Mouse (Mus musculus) c-Kit-positive CD71-negative TER-119-negative erythroid progenitor cells, embryonic 14.5 days (primary cell): ENCODE results near the gene Tmem202.

ENCODE experiments used
- DNase-seq: peaks from one replicate; pipeline ENCODE4 v3.0.0-alpha.2; 2013; ENCODE audit warnings: low read depth

The Tmem202 gene

DNA sequence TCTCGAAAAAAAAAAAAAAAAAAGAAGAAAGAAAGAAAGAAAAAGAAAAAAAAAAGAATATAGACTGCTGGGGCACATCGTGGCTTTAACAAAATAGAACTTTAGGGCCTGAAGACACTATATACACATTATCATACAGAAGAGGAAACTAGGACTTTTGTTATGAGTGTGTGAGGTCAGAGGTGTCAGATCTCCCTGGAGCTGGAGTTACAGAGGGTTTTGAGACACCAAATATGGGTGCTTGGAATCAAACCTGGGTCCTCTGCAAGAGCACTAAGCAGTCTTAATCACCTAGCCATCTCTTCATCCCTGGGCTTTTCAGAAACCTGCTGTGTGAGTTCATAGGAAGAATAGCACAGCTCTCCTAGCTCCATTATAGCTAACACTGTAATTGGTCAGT lies 6.2 kb downstream of the Tmem202 start:
- no peak for DNase-seq

DNA sequence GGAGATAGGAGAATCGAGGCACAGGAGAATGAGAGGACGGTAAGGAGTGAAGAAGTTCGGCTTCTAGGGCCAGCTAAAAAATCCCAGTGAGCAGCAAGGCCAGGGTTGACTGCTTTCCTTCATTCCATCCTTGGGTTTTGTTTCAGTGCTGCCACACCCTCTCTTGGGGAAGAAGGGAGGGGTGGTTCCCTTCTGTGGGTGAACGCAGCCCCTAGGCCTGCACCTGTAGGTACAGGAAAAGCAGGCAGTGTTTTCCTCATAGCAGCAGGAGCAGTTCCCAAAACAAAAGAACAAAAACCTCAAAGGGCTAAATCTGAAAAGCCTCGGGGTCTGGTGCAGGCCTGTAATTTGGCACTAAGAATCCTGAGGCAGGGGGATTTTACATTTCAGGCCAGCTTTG lies 8.0 kb downstream of the Tmem202 start:
- no peak for DNase-seq

DNA sequence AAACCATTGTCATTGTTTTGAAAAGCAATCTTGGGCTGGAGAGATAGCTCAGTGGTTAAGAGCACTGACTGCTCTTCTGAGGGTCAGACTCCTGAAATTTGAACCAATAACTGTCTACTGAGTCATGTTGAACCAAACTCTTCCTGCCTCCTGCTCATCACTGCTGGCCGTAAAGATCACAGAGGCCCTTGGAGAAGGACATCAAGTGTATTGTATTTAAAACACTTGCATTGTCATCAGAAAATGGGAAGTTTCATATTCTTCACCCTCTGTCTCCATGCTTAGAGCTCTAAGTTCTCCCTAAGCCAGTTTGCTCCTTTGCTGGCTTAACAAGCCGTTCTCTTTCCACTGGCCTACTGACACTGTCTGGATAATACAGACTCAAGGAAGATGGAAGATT lies 11.4 kb downstream of the Tmem202 start:
- no peak for DNase-seq

DNA sequence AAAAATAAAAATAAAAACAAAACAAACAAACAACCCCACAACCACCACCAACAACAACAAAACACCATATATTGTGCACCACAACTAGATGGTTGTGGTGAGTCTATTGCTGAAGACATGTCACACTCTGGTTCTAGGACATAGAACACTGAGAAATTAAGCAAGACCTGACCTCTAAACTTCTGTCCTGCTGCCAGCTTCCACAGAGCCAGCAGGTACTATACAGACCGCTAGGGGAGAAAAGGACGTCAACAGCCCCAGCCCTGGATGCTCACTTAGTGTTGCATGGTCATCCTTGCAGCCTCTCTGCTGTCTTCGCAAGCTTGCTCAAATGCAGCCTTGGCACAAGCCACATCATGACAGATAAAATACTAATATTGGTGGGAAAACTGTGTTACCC lies 12.1 kb downstream of the Tmem202 start:
- no peak for DNase-seq

DNA sequence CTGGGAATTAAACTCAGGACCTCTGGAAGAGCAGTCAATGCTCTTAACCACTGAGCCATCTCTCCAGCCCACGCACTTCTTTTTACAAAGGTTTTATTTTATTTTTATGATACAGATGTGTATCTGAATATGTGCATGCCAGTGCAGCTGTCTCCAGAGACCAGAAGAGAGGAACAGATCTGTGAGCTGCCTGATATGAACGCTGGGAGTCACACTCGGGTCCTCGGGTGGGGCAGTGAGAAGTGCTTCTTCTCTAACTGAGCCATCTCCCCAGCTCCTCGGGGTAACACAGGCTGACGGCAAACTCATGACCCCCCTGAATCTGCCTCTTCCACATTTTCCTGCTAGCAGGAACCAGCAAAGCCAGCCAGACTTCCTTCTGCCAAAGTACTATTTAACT lies 12.9 kb downstream of the Tmem202 start:
- no peak for DNase-seq

DNA sequence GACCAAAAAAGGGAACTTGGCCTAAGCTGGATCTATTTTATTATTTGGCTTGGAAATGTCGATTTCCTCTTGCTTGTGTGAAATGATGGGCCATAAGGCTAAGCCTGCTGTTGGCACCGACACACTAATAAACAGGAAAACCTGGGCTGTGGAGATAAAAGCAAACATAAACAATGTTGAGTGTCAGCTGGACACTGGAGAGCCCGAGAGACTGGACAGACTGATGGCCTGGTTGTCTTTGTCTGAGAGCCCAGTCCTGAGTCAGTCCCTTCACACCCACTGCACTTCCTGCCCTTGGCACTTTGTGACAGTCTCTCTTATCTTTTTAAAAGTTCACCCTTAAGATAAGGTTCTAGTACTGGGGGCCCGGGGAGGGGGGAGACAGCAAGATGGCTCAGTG lies 16.7 kb downstream of the Tmem202 start:
- no peak for DNase-seq

DNA sequence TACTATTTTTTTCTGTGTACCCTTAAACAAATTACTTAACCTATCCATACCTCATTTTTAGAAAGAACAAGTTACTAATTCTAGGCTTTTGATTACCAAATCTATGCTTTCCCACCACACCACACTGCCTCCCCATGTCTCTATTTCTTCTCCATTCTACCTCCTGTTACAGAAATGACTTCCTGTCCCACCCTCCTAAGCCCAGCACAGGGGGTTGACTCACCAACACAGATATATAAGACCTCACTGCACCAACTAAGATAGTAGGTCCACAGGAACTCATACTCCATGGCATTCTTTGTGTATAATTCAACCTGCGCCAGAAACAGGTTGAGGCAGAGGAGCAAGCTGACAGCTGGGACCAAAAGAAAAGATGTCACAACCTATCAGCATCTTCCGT lies 20.3 kb downstream of the Tmem202 start:
- no peak for DNase-seq

DNA sequence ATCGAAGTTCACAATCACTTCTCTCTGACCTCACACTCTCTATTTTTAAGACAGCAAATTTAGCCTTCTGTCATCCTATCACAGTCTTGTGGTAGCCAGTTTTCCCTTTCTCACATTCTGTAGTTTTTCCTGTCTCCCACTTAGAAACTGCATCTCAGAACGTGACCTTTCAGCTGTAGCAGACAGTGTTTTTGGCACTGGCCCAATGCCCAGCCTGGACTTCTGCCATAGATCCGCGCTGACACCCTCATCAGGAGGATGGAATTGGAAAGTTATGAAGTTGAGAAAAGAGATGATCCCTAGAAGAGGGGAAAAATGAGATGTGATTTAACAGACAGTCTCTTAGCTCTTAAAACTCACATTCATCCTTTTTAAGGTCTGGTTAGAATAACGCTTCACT lies 20.7 kb downstream of the Tmem202 start:
- no peak for DNase-seq

DNA sequence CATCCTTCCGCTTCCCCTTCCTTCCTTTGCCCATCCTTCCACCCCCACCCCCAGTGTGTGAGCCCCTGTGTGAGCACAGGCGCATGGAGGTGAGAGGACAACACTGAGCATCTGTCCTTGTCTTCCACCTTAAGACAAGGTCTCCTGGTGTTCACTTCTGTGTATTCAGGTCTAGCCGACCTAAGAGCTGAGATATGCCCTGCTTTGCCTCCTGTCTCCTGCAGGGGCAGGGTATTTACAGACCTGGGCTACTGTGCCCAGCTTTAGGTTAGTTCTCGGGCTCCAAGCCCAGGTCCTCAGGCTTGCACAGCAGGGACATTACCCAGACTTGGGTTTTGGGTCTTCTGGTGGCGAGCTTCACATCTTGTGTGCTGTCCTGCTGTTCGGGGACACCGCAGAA lies 22.5 kb downstream of the Tmem202 start:
- no peak for DNase-seq

DNA sequence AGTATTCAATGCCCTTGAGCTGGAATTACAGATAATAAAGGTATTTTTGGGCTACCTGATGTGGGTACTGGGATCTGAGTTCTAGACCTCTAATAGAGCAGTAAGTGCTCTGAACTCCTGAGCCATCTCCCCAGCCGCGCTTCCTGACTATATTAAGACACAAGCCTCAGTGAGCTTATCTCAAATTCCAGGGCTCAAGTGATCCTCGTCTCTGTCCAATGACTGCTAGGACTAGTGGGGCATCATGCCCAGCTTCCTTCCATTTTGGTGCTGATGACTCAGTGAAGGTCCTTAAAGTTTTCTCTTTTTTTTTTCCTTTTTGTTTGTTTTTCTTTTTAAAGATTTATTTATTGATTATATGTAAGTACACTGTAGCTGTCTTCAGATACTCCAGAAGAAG lies 24.6 kb downstream of the Tmem202 start:
- no peak for DNase-seq

DNA sequence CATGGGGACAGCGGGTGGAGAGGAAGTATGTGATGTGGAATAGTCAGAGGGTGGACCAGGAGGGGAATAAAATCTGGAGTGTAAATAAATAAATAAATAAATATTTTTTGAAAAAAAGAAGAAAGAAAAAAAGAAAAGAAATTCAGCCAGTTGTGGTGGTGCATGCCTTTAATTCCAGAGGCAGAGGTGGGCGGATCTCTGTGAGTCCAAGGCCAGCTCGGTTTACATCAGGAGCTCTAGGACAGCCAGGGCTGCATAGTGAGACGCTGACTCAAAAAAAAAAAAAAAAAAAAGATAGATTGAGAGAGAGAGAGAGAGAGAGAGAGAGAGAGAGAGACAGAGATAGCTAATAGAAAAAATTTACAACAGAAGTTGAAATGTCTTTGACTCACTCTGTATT lies 27.3 kb downstream of the Tmem202 start:
- DNase-seq: no peak

DNA sequence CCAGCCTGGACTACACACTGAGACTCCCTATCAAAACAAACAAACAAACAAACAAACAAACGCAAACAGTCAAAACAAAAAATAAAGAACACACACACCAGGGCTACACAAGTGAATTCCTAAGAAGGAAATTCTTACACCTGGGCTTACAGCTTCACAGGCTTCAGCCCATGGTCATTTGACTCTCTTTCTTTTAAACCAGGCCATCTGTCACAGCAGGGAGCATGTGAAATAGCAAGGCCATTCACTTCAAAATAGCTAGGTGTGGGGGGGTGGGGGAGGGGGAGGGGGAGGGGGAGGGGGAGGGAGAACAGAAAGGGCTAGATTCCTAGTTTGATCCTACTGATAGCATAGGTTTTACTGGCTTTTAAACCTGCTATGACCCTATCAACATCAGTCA lies 31.5 kb downstream of the Tmem202 start:
- DNase-seq: no peak

DNA sequence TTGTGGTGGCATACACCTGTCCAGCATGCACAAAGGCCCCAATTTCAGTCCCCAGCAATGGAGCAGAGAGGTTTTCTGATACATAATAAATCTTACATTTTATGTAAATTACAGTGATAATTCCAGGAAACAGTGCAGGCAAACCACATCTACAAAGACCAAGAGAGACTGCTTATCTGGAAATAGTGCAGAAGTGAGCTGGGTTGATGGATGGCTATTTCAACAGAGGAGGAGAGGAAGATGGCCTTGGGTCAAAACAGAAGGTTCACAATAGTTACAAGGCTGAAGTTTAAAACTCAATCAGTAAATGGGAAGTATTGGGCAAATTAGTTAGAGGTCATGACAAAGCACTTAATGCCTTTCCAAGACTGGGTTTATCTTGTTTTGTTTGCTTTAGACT lies 52.3 kb downstream of the Tmem202 start:
- no peak for DNase-seq

DNA sequence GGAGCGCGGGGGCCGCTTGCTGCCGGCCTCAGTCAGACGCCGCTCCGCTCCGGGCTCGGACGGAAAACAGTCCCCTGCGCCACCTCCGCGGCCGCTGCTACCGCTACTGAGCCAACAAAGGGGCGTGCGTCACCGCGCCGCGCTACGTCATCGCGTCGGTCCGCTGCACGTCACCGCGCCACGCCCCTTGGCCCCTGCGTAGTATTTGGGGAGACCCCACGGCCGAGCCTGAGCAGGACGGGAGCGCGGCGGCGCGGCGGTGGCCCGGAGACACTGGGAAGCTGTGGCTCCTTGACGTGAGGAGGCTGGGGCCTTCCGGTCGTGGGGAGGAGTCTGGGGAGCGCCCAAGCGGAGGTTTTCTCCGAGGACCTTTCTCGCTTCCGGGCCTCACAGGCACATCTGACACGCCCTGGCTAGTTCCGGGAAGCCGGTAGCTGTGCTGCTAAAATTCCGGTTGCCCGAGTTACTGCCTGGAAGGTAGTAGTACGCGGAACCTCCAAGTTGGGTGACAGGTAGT lies 53.0 kb downstream of the Tmem202 start, which contains the start of gene Arih1:
Gene Arih1, minus strand, starts transcription at position 70 of the 517 bp plus-strand sequence.
- peak; percentile 96 for DNase-seq

DNA sequence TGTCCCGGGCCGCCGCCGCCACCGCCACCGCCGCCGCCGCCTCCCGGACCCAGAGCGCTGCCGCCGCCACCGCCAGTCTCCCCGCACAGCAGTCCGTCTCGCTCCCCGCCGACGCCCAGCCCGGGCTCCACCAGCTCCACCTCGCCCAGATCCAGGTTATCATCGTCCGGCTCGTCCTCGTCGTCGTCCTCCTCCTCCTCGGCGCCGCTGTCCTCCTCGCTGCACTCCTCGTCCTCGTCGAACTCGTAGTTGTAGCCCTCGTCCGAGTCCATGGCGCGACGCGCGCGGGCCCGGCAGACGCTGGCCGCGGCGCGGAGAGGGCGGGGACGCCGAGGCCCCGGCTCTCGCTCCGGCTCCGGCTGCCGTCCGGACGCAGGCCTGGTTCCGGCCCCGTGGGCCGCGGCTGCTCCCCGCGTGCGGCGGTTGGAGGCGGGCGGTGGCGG lies 53.5 kb downstream of the Tmem202 start:
- no peak for DNase-seq

DNA sequence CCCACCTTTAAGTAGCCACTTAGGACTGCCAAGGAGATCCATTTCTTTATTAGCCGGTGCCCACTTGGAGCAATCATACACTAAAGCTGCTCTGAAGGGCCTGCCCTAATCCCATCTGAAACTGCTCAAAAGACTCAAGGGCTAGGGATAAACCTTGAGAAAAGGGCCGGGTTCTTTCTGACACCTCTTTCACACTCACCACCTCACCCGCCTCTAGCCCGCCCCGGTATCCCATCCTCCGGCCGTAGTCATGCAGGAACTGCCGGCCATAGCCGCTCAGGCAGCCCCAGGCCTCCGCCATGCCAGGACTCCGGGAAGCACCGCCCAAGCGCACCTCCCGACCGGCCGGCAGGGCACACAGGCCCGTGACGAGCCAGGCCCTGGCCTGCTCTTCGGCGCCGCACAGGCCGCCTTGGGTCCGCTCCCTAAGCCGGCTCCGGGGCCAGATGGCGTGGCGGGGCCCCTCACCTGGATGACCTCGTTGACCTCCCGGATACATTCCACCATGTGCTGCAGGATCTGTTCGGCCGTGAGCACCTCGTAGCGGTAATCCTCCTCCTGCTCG lies 54.1 kb downstream of the Tmem202 start:
- DNase-seq: no peak

DNA sequence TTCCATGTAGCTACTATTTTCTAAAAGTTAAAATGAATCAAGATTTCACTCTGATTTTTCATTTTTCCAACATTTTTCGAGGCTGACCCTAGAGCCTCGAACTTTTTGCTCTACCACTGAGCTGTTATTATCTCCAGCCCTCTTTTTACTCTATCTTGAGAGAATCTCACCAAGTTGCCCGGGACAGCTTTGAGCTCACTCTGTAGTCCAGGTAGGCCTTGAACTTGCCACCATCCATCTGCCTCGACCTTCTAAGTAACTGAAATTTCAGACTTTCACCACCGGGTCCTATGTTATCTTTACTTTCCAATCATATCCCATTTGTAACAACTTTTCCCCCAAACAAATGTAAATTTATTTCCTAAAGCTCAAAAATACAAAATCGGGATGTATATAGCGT lies 54.9 kb downstream of the Tmem202 start:
- DNase-seq: no peak

DNA sequence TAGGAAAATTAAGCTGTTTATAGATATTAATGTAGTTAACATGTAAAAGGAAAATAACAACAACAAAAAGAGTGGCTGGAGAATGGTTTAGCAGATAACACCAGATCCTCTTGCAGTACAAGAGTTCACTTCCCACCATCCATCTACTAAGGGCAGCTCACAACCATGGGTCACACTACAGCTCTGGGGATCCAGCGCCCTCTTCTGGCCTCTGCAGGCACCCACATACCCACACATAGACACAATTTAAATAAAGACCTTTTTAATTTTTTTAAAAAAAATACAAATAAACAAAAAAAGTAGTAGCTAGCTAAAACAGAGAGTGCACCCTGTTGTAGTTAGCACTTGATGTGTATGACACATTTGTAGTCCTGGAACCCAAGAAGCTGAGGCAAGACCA lies 57.2 kb downstream of the Tmem202 start:
- peak; percentile 58 for DNase-seq

DNA sequence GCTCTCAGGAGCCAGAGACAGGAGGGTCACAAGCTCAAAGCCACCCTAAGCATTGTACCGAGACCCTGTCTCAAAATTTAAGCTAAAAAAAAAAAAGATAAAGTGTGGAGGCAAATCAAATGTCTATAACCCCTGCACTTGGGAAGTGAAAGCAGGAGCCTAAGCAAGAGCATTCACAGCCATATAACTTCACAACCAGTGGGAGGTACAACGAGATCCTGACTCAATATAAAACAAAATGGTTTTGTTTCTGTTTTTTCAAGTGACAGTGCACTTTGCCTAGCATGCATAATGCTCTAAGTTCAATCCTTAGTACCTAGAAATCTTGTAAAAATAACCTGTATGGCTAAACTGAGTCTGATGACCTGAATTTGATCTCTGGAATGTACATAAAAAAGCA lies 63.0 kb downstream of the Tmem202 start:
- DNase-seq: no peak

DNA sequence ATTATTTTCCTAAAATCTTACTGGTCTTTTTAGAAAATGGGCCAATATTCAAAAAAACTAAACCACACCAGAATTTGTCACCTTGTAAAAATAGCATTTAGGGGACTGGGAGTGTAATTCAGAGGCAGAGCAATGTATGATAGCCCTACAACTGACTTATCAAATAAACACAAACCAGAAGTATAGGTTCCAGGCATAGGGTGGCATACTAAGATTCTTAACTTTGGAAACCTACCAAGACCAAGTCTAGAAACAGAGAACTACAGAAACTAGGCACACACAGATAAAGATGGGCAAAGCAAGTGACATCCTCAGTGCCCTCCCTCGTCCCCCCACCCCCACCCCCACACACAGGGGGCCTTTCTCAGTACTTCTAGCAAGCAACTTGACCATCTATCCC lies 64.8 kb downstream of the Tmem202 start:
- no peak for DNase-seq

DNA sequence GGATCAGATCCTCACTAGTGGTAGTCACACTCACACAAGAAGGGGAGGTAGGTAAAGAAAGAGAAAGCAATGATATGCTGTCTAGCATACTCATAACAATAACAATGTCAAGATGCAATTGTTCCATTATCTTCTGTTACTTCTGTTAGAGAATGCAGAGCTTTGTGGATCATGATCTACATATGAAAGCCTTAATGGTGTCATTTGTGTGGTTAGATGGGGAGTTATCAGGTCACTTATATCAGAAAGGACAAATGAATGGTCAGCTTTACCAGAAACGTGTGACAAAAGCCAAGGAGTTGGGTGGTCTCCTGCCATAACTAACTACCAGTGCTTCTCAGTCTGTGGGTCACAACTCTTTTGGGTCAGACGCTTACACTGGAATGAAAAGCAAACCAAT lies 66.5 kb downstream of the Tmem202 start:
- DNase-seq: no peak

DNA sequence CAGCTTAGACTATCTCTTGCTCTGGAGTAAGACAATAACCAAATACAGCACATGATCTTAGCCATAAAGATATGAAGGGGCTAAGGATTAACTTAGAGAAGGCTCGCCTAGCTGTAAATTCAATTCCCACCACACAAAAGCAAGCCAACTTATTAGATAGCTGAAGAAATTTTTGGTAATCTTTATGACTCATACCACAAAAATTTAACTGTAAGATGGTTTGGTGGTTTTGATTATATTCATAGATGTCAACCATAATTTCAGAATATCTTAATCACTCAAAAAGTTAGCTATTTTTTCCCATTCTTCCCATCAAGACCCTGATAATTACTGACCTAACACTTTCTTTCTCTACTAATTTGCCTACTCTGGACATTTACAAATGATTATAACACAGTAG lies 70.2 kb downstream of the Tmem202 start:
- DNase-seq: no peak
